Mouse (Mus musculus): Measurements from ENCODE around the gene Hist1h2af.

Gene Hist1h2af

GRCm38 (mm10) chr13:23533560-23534367 lies at the start of gene Hist1h2af:
Gene Hist1h2af, plus strand, starts transcription at chr13:23533906.
- peak; percentile 62 for DNase-seq

- no peak for DNase-seq
Measured at GRCm38 (mm10) chr13:23485271-23485670, 48.4 kb upstream of the Hist1h2af start.

DNA sequence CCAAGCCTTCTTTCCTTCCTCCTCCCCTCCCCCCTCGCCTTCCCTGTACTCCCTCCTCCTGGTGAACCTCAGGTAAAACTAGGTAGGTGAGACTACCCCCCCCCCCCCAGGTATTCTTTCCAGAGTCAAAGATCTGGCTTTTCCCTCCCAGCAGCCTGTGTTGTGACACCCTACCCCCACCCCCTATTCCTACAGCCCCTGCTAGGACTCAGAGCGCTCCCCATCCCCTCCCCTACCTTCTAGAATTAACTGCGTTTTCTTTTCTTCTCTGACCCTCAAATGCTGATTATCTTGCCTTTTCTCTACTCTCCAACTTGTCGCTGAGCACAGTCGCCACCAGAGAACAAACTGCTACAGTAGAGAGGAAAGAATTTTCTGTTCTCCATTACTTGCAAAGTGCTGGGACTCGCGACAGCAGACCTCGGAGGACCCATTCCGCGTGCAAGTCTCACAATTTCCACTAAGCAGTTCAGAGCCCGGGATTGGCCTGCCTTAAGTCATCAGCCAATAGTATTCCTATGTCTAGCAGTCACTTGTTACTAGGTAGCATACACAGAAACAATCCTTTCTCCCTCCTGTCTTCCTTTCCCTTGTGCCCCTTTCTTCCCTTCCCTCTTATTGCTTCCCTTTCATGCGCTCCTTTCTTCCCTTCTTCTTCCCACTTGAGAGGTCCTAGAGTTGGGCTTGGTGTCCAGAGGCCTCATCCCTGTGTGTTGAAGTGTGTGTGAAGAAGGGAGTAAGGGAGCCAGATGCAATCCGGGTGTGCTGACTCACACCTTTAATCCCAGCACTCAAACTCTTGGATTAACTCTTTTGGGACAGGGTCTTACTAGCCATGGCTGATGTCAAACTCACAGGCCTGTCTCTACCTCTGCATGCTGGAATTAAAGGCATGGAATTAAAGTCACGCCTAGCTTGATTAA lies 45.0 kb upstream of the Hist1h2af start, which contains the start of gene Btn2a2:
TSS of gene Btn2a2 (minus strand) at position 458 of the 923 bp plus-strand sequence.
- DNase-seq, result peak; percentile 27

GRCm38 (mm10) chr13:23490863-23491262 lies 42.8 kb upstream of the Hist1h2af start:
- DNase-seq, result no peak

- no peak for DNase-seq
Measured at GRCm38 (mm10) chr13:23491263-23491662, 42.4 kb upstream of the Hist1h2af start.

DNA sequence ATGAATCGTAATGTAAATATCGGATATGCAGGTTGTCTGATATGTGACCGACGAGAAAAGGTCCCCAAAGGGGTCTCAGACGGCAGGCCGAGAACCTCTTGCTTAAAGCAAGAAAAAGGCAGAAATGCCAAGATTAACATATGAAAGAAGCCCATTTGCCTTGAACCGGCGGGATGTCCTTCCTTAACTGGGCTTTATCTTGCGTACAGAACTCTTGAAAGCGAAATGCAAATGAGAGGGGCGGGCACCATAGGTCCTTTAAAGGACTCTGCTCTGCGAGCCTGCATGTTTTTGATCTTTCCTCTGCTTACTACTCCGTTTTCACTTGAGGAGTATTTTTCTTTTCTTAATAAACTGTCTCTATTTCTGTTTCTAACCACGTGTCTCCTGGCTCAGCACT lies 41.7 kb upstream of the Hist1h2af start:
- no peak for DNase-seq

DNA sequence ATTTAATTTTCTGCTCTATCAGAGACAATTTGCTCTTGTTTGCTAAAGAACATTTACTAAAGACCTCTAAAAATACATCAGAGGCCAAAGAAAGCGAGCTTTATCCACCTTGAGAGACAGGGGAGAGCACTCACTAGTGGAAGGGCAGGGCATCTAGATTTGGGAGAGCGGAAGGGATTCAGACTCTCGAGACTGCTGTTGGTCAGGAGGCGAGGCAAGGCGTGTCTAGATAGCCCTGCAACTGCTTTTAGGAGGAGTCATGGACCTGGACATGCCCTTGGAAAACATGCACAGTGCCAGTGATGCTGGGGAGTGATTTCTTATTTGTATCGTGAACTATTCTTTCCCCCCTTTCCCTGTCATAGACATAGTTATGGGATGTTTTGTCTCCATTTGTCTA lies 38.2 kb upstream of the Hist1h2af start:
- no peak for DNase-seq

DNA sequence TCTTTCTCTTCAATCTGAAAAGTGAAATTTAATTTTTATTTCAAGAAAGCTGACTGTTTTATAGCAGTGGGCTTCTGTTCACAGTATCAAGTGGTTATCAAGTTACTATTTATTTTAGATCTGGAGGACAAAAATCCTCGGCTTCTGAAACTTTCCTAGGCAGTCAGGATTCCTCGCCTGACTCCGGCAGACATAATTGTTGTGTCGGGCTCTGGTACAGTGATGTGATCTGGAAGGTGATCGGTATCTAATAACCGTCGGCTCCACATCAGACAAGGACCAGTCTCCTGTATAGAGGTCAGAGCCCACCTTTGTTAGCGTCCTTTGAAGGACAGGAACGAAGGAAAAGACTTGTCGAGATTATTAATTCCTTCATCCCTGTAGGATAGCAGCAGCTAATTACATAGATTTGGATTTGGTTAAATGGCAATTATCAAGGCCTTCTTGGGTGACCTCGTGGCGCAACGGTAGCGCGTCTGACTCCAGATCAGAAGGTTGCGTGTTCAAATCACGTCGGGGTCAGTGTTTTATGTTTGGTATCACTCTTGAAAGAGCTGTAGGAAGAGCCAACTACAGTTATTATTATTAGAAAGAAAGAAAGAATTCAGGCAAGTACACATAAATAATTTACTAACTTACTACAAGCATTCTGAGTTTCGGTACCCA lies 35.9 kb upstream of the Hist1h2af start:
- no peak for DNase-seq

DNA sequence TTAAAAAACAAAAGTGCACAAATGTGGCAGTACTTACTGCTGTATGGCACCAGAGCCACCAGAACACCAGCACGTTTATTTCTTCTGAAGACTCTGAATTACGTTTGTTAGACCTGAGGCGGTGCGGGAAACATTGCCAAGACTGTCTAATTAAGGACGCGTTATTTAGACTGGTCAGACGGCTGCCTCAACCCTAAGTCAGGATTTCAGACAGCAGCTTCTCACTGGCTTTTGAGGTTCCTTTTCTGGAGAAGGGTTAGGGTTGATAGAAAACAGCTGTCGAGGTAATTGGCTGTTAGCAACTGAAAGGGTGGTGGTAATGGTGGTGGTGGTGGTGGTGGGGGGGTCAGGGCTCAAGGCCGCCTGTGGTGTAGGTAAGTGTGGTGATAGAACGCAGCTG lies 35.1 kb upstream of the Hist1h2af start:
- DNase-seq, result no peak

DNA sequence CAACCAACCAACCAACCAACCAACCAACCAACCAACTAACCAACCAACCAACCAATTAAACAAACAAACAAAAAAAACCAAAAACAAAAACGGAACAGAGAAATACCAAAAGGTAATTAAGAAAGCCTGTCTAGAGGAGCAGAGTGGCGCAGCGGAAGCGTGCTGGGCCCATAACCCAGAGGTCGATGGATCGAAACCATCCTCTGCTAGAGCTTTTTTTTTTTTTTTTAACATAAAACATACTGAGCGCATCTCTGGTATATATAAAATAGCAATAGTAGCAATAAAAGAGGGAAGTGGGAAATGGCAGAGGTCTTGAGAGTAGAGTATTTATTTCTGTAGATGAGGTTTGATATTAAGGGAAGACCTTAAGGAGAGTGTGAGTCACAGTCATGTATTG lies 33.8 kb upstream of the Hist1h2af start:
- DNase-seq, result no peak

GRCm38 (mm10) chr13:23500424-23501200 lies 33.1 kb upstream of the Hist1h2af start:
- no peak for DNase-seq

- no peak for DNase-seq
Measured at GRCm38 (mm10) chr13:23501511-23501910, 32.2 kb upstream of the Hist1h2af start.

DNA sequence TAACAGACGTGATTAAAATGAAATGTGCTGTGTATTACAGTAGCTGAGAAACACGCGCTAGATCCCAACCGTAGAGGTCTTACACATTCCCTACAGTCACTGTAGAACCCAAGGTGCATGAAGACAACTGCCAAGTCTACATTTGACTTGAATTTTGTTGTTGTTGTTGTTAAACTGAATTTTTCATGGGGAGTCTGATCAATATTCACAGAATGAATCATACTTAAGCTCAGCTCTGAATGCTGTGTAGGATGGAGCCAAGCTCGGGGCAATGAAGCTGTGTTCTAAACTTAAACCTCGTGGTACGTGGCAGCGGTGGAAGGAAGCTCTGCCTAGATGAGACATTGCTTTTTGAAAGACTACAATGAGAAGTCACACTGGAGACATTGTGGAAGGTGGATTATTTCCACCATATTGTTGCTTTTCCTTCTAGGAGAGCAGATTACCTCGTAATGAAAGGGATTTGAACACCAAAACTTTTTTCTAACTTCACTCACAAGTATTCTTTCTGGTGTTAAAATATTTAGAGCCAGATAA lies 31.6 kb upstream of the Hist1h2af start:
- no peak for DNase-seq

DNA sequence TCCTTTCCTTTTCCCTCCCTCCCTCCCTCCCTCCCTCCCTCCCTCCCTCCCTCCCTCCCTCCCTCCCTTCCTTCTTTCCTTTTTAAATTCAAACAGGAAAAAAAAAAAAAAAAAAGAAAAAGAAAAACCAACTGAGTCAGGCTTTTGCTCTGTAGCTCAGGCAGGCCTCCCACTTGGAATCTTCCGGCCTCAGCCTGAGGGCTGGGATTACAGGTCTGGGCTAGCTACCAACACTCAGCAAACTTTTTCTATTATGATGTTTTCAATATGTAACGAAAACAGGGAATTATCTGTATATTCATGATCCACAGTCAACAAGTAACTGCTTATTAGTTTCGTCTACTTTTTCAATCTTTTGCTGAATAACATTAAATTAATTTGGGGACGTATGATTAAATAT lies 30.8 kb upstream of the Hist1h2af start:
- no peak for DNase-seq

GRCm38 (mm10) chr13:23503797-23504196 lies 29.9 kb upstream of the Hist1h2af start:
- no peak for DNase-seq

DNA sequence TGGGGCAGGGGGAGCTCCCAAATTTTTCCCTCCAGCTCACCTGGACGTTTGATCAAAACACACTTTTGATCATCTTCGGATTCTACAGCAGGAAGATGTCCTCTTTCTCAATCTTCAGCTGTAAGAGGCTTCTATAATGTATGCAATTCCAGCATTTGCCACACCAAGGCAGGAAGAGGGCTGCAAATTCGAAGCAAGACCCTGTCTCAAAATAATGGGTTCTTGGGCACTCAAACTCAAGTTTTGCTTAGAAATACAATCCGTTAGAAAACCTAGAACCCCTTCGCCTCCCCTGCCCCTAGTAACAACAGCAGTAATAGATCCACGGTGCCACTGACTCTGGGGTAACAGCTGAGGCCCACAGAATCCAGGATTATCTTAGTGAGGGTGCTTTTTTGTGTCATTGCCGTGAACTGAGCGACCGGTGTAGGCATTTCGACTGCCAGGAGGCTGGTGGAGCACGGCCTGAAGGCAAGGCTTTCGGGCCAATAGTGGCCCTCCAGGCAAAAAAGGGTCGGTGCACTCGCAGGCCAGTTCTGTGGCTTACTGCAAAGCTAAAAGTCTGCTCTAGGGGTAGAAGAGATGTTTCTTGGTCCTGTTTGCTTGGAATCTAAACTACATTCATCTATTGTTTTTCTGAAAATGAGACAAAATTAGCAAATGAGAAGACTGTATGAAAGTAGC lies 27.9 kb upstream of the Hist1h2af start:
- no peak for DNase-seq

- no peak for DNase-seq
Measured at GRCm38 (mm10) chr13:23506351-23506750, 27.4 kb upstream of the Hist1h2af start.

DNA sequence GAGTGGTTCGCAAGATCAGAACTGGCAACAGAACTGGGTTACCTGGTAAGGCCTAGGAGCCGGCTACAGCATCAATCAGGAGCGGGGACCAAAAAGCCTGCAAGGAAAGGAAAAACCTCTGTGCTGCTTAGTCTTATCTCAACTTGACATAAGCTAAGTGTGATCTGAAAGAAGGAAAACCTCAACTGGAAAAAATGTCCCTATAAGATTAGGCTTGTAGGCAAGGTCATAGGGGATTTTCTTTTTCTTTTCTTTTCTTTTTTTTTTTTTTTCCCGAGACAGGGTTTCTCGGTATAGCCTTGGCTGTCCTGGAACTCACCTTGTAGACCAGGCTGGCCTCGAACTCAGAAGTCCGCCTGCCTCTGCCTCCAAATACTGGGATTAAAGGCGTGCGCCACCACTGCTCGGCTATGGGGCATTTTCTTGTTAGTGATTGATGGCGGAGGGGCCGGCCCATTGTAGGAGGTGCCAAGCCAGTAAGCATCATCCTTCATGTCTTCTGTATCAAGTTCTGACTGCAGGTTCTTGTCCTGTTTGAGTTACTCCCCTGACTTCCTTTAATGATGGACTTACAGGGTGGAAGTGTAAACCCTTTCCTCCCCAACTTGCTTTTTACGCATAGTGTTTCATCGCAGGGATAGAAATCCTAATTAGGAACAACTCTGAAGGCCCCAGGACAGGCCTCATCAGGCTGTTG lies 26.7 kb upstream of the Hist1h2af start:
- DNase-seq, result no peak

DNA sequence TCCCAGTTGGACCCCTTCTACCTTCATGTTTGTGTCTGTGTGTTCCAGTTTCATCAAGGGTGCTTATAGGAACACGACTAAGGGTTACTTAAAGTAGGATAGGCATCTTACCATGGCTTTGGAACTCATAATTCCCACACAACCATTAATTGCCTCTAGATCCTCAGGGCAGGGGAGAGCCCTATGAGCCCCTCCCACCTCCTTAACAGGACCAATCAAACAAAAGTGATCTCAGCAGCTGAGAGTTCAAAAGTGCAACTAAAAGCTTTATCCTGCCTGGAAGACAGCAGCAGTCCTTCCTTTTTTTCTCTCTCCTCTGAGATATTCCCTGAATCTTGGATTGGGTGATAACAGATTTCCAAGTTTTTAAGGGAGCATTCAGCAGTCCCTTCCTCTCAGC lies 23.6 kb upstream of the Hist1h2af start:
- DNase-seq, result no peak

- no peak for DNase-seq
Measured at GRCm38 (mm10) chr13:23513517-23513916, 20.2 kb upstream of the Hist1h2af start.

DNA sequence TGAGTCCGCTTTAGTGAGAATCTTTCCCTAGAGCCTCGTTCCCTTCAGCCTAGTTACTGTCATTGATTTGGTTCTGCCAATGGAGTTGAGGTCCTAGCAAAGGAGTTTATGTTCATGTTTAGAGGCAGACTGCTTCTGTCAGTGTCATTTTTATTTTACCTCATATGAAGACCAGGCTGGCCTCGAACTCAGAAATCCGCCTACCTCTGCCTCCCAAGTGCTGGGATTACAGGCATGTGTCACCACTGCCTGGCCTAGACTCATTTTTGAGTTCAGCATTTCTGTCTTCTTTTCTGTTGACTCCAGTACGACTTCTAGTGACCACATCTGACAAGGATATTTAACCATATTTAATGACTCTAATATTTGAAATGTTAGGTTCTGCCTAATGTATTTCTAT lies 18.4 kb upstream of the Hist1h2af start:
- DNase-seq, result no peak

Measured in cerebellum, adult 11 months (tissue).